Mouse (Mus musculus): ENCODE results near the gene Pip5k1c. TPM values are rescaled to one million over a fixed set of nuclear protein-coding genes. Genes with fewer than 3 reads are reported as not detected.

Pip5k1c gene
- polyA plus RNA-seq, 1 experiment from 2014 or later = 97.2 TPM

- WGBS = 95% methylated on average over 8 of the region's 8 CpGs
- peak; percentile 9; the same call in 1 of the 2 replicates for ATAC-seq (ENCODE audit: low FRiP score)
These were observed 27.2 kb upstream of the Pip5k1c start for GRCm38 (mm10) chr10:81265540-81265939.

DNA sequence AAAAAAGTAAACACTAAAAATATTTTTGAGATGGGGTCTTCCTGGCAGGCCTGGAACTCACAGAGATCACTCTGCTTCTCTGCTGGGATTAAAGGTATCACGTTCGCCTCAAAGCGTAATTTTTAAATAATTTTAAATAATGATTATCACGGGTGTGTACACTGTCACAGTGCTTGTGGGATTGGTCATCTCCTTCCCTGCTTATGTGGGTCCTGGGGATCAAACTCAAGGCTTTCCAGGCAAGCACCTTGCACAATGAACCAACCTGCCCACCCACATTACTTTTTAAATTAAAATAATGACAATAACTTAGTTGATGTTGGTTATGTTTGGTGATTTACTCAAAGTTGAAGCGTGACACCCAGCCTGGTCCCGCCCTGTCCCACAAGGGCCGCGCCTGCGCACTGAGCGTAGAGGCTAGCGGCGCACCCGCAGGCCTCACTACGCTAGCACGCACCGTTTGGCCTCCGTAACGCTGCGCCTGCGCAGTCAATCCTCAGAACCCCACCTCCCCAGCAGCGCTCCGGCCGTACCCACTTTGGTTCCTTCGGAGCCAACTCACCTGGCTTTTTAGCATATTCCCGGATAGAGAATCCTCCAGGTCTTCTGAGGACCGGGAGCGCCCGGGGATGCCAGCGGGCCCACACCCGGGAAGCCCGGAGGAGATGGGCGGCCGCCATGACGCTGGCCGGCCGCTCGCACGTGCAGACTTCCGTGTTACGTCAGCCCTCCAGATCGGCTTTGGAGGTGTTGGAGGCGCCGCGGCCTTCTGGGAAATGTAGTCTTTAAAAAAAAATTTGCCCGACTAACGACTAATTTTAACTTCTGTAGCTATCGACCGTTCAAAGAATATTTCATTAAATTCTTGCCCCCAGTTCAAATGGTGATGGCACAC, 26.3 kb upstream of the Pip5k1c start, which contains the start of the genes Mrpl54 and Apba3:
Gene Mrpl54 (minus strand): TSS at position 724 of the 895 bp plus-strand sequence.
Gene Apba3 (plus strand): TSS at position 750 of the 895 bp plus-strand sequence.
- Histone ChIP-seq H3K36me3 (peaks cover 51% of the 10 kb centered on the region), H3K9me3 (no peaks in the 10 kb centered on the region), H3K4me3 (peak within 1 kb of the TSS; percentile 67), H3K27me3 (no peaks in the 10 kb centered on the region), H3K4me2 (peak within 1 kb of the TSS; percentile 82), H3K9ac (peak within 1 kb of the TSS; percentile 82), H3K27ac (peak within 1 kb of the TSS; percentile 88), H3K4me1 (replicated peaks) (peaks cover 28% of the 10 kb centered on the region)
- ATAC-seq (ENCODE audit: low FRiP score) = peak; percentile 91
- under 1% methylated on average over 48 of the region's 48 CpGs for WGBS

More at GRCm38 (mm10) chr10:81265540-81265939, 27.2 kb upstream of the Pip5k1c start:
- Histone ChIP-seq H3K4me1 (replicated peaks) (peaks cover 28% of the 10 kb centered on the region), H3K4me3 (peak overlapping the region; percentile 52), H3K9ac (peak overlapping the region; percentile 82), H3K27me3 (peaks cover 2% of the 10 kb centered on the region; the same call in 1 of the 2 replicates), H3K9me3 (no peaks in the 10 kb centered on the region), H3K36me3 (peaks cover 51% of the 10 kb centered on the region), H3K4me2 (peak overlapping the region; percentile 64), H3K27ac (no peak overlapping the region)

GRCm38 (mm10) chr10:81268056-81268455, 24.7 kb upstream of the Pip5k1c start:
- 4% methylated on average over 23 of the region's 23 CpGs for WGBS
- peak; percentile 33 for ATAC-seq (ENCODE audit: low FRiP score)
- Histone ChIP-seq H3K9ac (peak overlapping the region; percentile 86), H3K9me3 (no peaks in the 10 kb centered on the region), H3K4me1 (replicated peaks) (peaks cover 28% of the 10 kb centered on the region), H3K36me3 (peaks cover 51% of the 10 kb centered on the region), H3K27me3 (no peaks in the 10 kb centered on the region), H3K4me3 (peak overlapping the region; percentile 67), H3K27ac (0 out of 2 replicates have a peak overlapping the region, but pooled peaks have one; percentile 52), H3K4me2 (peak overlapping the region; percentile 82)

DNA sequence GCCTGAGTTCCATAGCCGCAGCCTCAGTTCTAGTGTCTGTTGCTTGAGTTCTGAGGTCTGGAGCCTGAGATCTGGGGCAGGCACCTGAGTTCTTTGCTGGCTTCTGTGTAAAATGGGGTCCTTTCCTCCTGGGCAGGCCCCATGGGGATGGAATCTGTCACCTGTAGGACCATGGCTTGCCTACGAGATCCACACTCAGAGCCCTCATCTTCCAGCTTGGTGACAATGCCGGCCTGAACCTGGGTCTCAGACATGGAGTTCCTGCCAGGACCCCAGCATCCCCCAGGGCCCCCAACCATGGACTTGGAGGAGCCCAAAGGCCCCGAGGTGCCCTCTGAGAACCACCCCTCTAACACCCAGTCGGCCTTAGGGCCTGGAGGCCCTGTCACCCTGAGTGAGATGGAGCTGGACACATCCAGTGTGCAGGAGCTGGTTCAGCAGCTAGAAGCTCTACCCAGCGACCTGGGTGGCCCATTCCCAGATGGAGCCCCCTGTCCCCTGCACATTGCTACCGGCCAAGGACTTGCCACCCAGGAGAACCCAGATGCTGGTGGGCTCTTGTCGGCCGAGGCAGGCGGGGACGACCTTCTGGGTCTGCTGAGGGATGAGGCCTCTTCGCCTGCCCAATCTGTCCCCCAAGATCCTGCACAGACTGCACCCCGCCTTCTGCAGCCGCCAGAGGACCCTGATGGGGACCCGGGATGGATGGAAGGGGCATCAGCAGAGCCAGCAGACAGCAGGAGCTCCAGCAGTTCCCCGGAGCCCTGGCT, 23.9 kb upstream of the Pip5k1c start:
- Histone ChIP-seq H3K9ac (peak overlapping the region; percentile 86), H3K27ac (no peak overlapping the region), H3K36me3 (peaks cover 51% of the 10 kb centered on the region), H3K4me1 (replicated peaks) (peaks cover 28% of the 10 kb centered on the region), H3K27me3 (no peaks in the 10 kb centered on the region), H3K4me2 (peak overlapping the region; percentile 82), H3K9me3 (no peaks in the 10 kb centered on the region), H3K4me3 (peak overlapping the region; percentile 67)
- WGBS = 86% methylated on average over 16 of the region's 16 CpGs
- no peak for ATAC-seq (ENCODE audit: low FRiP score)

- H3K4me2 ChIP-seq = no peak overlapping the region
- no peak overlapping the region for H3K4me3 ChIP-seq
- peaks cover 44% of the 10 kb centered on the region for H3K36me3 ChIP-seq
- no peaks in the 10 kb centered on the region for H3K9me3 ChIP-seq
- H3K9ac ChIP-seq = no peak overlapping the region
- H3K4me1 ChIP-seq (replicated peaks) = peaks cover 15% of the 10 kb centered on the region
- no peak for ATAC-seq (ENCODE audit: low FRiP score)
- H3K27me3 ChIP-seq = no peaks in the 10 kb centered on the region
- H3K27ac ChIP-seq = no peak overlapping the region
- WGBS = 95% methylated on average over 21 of the region's 21 CpGs
These were observed 20.4 kb upstream of the Pip5k1c start for GRCm38 (mm10) chr10:81272356-81272755.

DNA sequence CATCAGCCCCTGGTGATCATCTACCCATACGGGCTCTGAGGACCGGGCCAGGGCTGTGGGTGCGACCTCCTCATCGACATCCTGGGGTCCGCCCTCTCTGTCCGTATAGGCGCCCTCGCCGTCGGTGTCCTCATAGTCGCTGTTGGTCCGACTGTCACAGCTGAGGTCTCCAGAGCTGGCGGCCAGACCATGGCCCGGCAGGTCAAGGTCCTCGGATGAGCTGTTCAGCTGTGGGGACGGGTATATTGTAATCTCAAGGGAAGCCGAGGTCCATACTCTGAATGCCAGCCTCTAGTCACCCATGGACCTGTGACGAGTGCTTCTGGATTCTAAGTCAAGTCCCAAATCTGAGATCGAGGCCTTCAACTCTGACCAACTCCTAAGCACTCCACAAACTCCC, 18.9 kb upstream of the Pip5k1c start:
- H3K27me3 ChIP-seq = 0 out of 2 replicates have a peak, but pooled peaks cover 3% of the 10 kb centered on the region
- WGBS = 93% methylated on average over 19 of the region's 19 CpGs
- ATAC-seq (ENCODE audit: low FRiP score) = no peak

GRCm38 (mm10) chr10:81277676-81278075, 15.1 kb upstream of the Pip5k1c start:
- Histone ChIP-seq H3K4me3 (no peak overlapping the region), H3K27ac (no peak overlapping the region), H3K9me3 (no peaks in the 10 kb centered on the region), H3K9ac (0 out of 2 replicates have a peak overlapping the region, but pooled peaks have one; percentile 29), H3K4me1 (replicated peaks) (no peaks in the 10 kb centered on the region), H3K27me3 (peaks cover 33% of the 10 kb centered on the region), H3K4me2 (no peak overlapping the region), H3K36me3 (peaks cover 21% of the 10 kb centered on the region)
- no peak for ATAC-seq (ENCODE audit: low FRiP score)
- 75% methylated on average over 22 of the region's 22 CpGs for WGBS

More for the DNA sequence above, 18.9 kb upstream of the Pip5k1c start:
- Histone ChIP-seq H3K36me3 (peaks cover 44% of the 10 kb centered on the region), H3K9me3 (no peaks in the 10 kb centered on the region), H3K4me3 (no peak overlapping the region), H3K27ac (no peak overlapping the region), H3K9ac (no peak overlapping the region), H3K4me1 (replicated peaks) (peaks cover 8% of the 10 kb centered on the region), H3K4me2 (no peak overlapping the region)

DNA sequence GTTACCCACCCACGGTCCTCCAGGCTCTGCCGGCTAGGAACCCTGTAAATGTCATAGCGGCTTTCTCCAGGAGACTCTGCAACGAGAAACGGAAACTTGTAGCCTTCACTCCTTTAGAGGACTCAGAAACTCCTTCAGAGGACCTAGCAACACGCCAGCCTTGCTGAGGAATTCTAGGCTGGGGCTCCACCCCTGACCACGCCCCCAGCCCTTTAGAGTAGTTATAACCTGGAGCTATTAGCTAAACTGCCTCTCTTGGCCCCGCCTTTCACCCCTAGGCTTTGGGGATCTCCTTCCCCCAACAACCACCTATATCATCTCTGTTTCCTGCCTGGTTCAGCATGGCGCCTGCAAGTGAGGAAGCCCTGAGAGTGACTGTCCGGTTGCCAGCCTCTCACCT, 13.3 kb upstream of the Pip5k1c start:
- Histone ChIP-seq H3K36me3 (peaks cover 5% of the 10 kb centered on the region; the same call in 1 of the 2 replicates), H3K4me2 (no peak overlapping the region), H3K9me3 (no peaks in the 10 kb centered on the region), H3K27ac (no peak overlapping the region), H3K9ac (no peak overlapping the region), H3K4me3 (no peak overlapping the region), H3K4me1 (replicated peaks) (0 out of 2 replicates have a peak, but pooled peaks cover under 1% of the 10 kb centered on the region), H3K27me3 (peaks cover 51% of the 10 kb centered on the region)
- ATAC-seq (ENCODE audit: low FRiP score) = no peak
- 47% methylated on average over 10 of the region's 10 CpGs for WGBS

DNA sequence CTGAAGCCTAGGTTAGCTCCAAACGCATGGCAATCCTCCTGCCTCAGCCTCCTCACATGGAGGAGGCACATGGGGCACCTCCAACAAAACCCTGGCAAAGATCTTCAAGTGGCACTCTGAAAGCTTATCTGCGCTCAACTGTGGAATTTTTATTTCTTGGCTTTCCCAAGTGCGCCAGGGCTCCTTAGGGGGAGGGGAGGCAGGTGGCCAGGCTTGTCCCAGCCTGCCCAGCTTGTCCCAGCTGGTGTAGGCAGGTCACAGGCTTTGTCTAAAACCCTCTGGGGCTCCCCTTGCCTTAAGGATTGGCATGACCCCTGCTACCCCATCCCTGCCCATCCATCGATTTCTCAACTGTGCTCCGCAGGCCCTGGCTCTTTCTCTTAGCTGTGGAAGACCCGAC, 8.6 kb upstream of the Pip5k1c start:
- WGBS = 46% methylated on average over 6 of the region's 6 CpGs
- Histone ChIP-seq H3K27me3 (peaks cover 76% of the 10 kb centered on the region), H3K36me3 (no peaks in the 10 kb centered on the region), H3K4me3 (no peak overlapping the region), H3K27ac (no peak overlapping the region), H3K9me3 (no peaks in the 10 kb centered on the region), H3K4me1 (replicated peaks) (peaks cover 16% of the 10 kb centered on the region), H3K9ac (no peak overlapping the region), H3K4me2 (no peak overlapping the region)
- ATAC-seq (ENCODE audit: low FRiP score) = no peak

DNA sequence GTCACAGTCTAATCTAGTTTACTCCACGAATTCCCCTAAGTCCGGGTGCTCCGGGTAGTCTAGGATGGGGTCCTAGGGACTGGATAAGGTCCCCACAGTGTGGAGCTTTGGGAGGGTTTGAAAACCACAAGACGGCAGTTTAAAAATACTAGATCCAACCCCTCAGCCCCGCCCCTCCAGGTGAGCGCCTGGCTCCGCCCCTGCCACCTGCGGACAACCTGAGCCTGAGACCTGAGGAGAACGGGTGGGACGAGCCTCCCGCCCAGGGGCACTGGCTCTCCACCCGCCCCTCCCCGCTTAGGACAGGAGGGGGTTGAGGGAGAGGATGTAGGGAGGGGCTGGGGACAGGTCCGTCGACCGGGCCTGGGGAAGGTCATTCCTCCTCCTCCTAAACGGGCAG, 8.0 kb upstream of the Pip5k1c start:
- Histone ChIP-seq H3K4me3 (peak overlapping the region; percentile 46), H3K27ac (no peak overlapping the region), H3K36me3 (no peaks in the 10 kb centered on the region), H3K9me3 (no peaks in the 10 kb centered on the region), H3K9ac (no peak overlapping the region), H3K27me3 (peaks cover 76% of the 10 kb centered on the region), H3K4me2 (peak overlapping the region; percentile 72; the same call in 1 of the 2 replicates), H3K4me1 (replicated peaks) (peaks cover 16% of the 10 kb centered on the region)
- no peak for ATAC-seq (ENCODE audit: low FRiP score)
- WGBS = 11% methylated on average over 17 of the region's 17 CpGs

- Histone ChIP-seq H3K4me1 (replicated peaks) (peaks cover 22% of the 10 kb centered on the region), H3K27me3 (peaks cover 76% of the 10 kb centered on the region), H3K27ac (no peak overlapping the region), H3K9me3 (no peaks in the 10 kb centered on the region), H3K4me3 (peak overlapping the region; percentile 46), H3K36me3 (no peaks in the 10 kb centered on the region), H3K9ac (peak overlapping the region; percentile 72), H3K4me2 (peak overlapping the region; percentile 72)
- WGBS = 3% methylated on average over 47 of the region's 54 CpGs
- ATAC-seq (ENCODE audit: low FRiP score) = peak; percentile 60
These were observed 6.9 kb upstream of the Pip5k1c start for GRCm38 (mm10) chr10:81285694-81286450.

All from hindbrain, embryonic 13.5 days (tissue).